Mouse (Mus musculus) testis, adult 2 months (tissue): ENCODE data around the gene Limd1.

Experiments
- CTCF ChIP-seq: fragments of 200-500 bp; IDR thresholded peaks from 2 replicates; pipeline ENCODE4 v1.5.1; 2012; ENCODE audit warnings: low read depth, mild to moderate bottlenecking, inconsistent platforms, low read length, moderate library complexity; ENCODE audit not compliant: control insufficient read depth, insufficient read depth, insufficient replicate concordance
- POLR2A ChIP-seq: fragments of 200-500 bp; IDR thresholded peaks from 2 replicates; pipeline ENCODE4 v1.6.1; 2012; ENCODE audit warnings: low read depth, mild to moderate bottlenecking, inconsistent platforms, low read length, moderate library complexity; ENCODE audit not compliant: control insufficient read depth

DNA sequence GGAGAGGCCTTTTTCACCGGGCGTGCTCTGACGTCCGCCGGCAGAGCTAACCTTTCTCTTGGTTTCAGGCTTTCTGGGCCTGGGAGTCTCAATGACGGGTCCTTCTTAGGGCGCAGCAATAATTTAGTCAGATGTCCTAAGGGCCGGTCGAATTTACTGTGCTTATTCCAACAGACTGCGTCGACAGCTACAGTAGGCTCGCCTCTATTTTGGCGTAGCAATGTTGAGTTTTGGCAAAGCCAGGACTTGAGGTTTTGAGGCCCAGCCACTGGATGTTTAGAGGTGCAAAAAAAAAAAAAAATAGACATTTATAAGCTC is 51.6 kb downstream of the Limd1 start:
- TF ChIP-seq POLR2A, result no peak
- no peak for TF ChIP-seq CTCF
